Mouse (Mus musculus): Measurements from ENCODE around the gene D17Wsu92e. TPM values are rescaled to one million over a fixed set of nuclear protein-coding genes. Genes with fewer than 3 reads are reported as not detected.

D17Wsu92e gene
- polyA plus RNA-seq, 1 experiment from 2014 or later = 9.1 TPM

DNA sequence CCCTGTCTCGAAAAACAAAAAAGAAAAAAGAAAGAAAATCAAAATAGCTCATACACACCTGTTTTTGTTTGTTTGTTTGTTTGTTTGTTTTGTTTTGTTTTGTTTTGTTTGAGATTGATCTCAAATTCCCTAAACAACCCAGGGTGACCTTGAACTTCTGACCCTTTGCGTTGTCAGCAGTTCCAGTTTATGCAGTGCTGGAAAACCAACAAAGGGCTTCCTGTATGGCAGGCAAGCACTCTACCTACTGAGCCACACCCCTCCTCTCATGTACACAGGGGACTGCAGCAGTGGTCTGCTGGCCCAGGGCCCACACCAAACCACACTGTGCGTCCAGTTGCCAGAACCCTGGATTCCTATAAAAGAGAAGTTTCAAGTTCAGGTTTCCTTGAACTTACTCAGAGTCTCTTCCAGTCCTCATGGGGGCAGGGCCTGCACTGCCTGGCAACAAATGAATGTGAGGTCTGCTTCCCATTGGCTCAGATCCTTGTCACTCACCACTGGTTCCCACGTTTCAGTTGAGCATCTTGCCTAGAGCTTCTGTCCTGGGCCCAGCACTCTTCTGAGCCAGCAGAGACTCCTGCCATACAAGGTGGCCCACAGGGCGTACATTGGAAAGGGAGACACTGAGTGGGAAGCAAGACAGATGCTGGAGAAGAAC is 116.4 kb downstream of the D17Wsu92e start:
- no peak overlapping the region for H3K4me3 ChIP-seq
- no peaks in the 10 kb centered on the region for H3K36me3 ChIP-seq (ENCODE audit: poor library complexity, severe bottlenecking)
- 66% methylated on average over 5 of the region's 5 CpGs for WGBS
- no peak for ATAC-seq
- H3K27ac ChIP-seq = no peak overlapping the region
- H3K4me1 ChIP-seq = peaks cover 17% of the 10 kb centered on the region
- no peaks in the 10 kb centered on the region for H3K9me3 ChIP-seq (replicated peaks)
- H3K4me2 ChIP-seq = no peak overlapping the region
- H3K27me3 ChIP-seq = peaks cover 24% of the 10 kb centered on the region
- no peak overlapping the region for H3K9ac ChIP-seq

DNA sequence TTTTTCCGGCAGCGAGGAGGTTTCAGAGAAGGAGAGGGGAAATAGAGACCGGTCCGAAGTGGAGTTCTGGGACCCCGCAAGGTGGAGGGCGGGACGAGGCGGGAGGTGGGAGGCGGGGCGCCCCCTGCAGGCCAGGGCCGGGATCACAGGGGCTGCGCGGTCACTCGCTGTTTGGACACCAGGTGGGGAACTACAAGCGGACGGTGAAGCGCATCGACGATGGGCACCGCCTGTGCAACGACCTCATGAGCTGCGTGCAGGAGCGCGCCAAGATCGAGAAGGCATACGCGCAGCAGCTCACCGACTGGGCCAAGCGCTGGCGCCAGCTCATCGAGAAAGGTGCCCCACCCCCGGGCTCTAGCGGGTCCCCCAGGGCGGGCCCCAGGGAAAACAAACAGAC is 117.9 kb downstream of the D17Wsu92e start:
- no peaks in the 10 kb centered on the region for H3K36me3 ChIP-seq (ENCODE audit: poor library complexity, severe bottlenecking)
- peak; percentile 41; the same call in 1 of the 2 replicates for ATAC-seq
- peaks cover 5% of the 10 kb centered on the region for H3K4me1 ChIP-seq
- peak overlapping the region; percentile 59 for H3K4me2 ChIP-seq
- H3K9ac ChIP-seq = peak overlapping the region; percentile 54; the same call in 1 of the 2 replicates
- H3K4me3 ChIP-seq = peak overlapping the region; percentile 30
- H3K27me3 ChIP-seq = peaks cover 21% of the 10 kb centered on the region; the same call in 1 of the 2 replicates
- WGBS = 1% methylated on average over 34 of the region's 34 CpGs
- no peak overlapping the region for H3K27ac ChIP-seq
- H3K9me3 ChIP-seq (replicated peaks) = no peaks in the 10 kb centered on the region

DNA sequence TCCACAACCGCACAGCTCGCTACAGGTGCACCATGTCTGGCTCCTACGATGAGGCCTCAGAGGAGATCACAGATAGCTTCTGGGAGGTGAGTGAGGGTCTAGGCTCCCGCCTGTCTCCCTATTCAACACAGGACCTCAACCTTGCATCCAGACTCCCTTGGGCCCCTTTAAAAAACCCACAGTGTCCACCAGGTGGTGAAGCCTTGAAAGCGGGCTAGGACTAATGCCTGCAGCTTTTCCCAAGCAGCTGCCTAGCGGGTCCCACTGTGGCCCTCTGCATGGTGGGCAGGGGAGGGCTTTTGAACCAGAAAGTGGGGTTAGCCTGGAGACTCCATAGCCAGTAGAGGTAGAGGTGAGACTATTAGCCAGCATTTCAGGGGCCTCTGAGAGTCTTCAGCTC is 118.6 kb downstream of the D17Wsu92e start:
- no peaks in the 10 kb centered on the region for H3K36me3 ChIP-seq (ENCODE audit: poor library complexity, severe bottlenecking)
- no peak overlapping the region for H3K4me3 ChIP-seq
- H3K9ac ChIP-seq = no peak overlapping the region
- H3K27ac ChIP-seq = no peak overlapping the region
- peaks cover 5% of the 10 kb centered on the region for H3K4me1 ChIP-seq
- peaks cover 15% of the 10 kb centered on the region; the same call in 1 of the 2 replicates for H3K27me3 ChIP-seq
- H3K9me3 ChIP-seq (replicated peaks) = no peaks in the 10 kb centered on the region
- no peak overlapping the region for H3K4me2 ChIP-seq
- ATAC-seq = no peak
- WGBS = 73% methylated on average over 6 of the region's 6 CpGs

Other genes starting within 250 kb of the D17Wsu92e start
- 191 and 196 TPM in 2 replicates for gene Nudt3, start 197.2 kb downstream of the D17Wsu92e start, polyA plus RNA-seq (2015; fragmentation: Nextera tagmentation; extraction: Ambion mirVana)
- gene RPS10-NUDT3, start 185.4 kb downstream of the D17Wsu92e start, polyA plus RNA-seq (2015; fragmentation: Nextera tagmentation; extraction: Ambion mirVana) = not detected in 2 replicates
- gene Rps10, start 184.0 kb downstream of the D17Wsu92e start, polyA plus RNA-seq (2015; fragmentation: Nextera tagmentation; extraction: Ambion mirVana) = 659 and 777 TPM in 2 replicates
- 14.8 and 18.2 TPM in 2 replicates for gene Pacsin1, start 165.1 kb downstream of the D17Wsu92e start, polyA plus RNA-seq (2015; fragmentation: Nextera tagmentation; extraction: Ambion mirVana)
- 0.38 and 0.75 TPM in 2 replicates for gene Spdef, start 91.7 kb downstream of the D17Wsu92e start, polyA plus RNA-seq (2015; fragmentation: Nextera tagmentation; extraction: Ambion mirVana)
- 381 and 396 TPM in 2 replicates for gene Snrpc, start 17.5 kb upstream of the D17Wsu92e start, polyA plus RNA-seq (2015; fragmentation: Nextera tagmentation; extraction: Ambion mirVana)
- 4.7 and 5.5 TPM in 2 replicates for gene Uhrf1bp1, start 35.8 kb upstream of the D17Wsu92e start, polyA plus RNA-seq (2015; fragmentation: Nextera tagmentation; extraction: Ambion mirVana)
- 45.2 and 49.8 TPM in 2 replicates for gene Anks1, start 88.7 kb upstream of the D17Wsu92e start, polyA plus RNA-seq (2015; fragmentation: Nextera tagmentation; extraction: Ambion mirVana)
- 83.4 and 87.1 TPM in 2 replicates for gene Taf11, start 89.2 kb upstream of the D17Wsu92e start, polyA plus RNA-seq (2015; fragmentation: Nextera tagmentation; extraction: Ambion mirVana)